Mouse (Mus musculus) forelimb bud, embryonic 11.5 days (tissue): ENCODE results near the gene Atl1.
A peak's percentile ranks its signal among the peaks of the same experiment; 100 is the strongest.

ENCODE experiments used
- DNase-seq: peaks from one replicate; pipeline ENCODE4 v3.0.0-alpha.2; 2012; ENCODE audit warnings: low read depth, low spot score

Atl1 gene

DNA sequence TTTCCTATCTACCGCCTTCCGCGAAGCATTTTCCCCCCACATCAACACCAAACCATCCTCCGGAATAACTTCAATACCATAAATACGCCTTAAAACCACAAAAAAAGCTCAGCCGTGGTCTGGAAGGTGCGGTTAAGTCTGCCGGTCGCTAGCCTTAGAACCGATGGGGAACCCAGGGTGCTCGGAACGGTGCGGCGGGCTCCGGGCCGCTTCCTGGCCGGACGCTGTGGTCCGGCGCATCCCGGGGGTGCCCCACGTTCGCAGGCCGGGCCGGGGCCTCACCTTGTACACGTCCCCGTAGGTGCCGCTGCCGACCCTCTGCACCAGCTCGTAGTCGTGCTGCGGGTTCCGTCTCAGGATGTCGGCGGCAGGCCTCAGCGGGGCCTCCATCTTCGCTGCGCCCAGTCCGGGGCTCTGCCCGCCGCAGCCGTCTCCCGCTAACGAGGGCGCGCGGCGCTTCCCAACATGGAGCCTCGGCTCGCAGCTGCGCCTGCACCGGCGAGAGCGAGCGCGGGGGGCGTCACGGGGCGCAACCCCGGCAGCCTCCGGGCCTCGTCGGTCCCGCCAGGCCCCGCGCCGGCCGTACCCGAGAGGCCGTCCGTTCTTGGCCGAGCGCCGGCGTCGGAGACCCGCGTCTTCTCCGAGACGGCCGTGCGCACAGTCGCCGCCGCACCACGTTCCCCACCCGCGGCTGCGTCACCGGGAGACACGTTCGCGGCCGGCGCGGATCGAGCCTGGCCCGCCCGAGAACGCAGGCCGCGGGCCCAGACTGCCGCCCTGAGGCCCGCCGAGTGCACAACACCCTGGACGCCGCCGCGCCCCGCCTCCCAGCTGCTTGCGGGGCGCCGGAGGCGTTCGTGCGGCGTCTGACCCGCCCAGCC lies at the start of gene Atl1, which contains the start of gene Map4k5:
Atl1 (plus strand) TSS at position 244 of the 881 bp plus-strand sequence.
Map4k5 (minus strand) TSS at position 830 of the 881 bp plus-strand sequence.
- DNase-seq, result peak; percentile 87

DNA sequence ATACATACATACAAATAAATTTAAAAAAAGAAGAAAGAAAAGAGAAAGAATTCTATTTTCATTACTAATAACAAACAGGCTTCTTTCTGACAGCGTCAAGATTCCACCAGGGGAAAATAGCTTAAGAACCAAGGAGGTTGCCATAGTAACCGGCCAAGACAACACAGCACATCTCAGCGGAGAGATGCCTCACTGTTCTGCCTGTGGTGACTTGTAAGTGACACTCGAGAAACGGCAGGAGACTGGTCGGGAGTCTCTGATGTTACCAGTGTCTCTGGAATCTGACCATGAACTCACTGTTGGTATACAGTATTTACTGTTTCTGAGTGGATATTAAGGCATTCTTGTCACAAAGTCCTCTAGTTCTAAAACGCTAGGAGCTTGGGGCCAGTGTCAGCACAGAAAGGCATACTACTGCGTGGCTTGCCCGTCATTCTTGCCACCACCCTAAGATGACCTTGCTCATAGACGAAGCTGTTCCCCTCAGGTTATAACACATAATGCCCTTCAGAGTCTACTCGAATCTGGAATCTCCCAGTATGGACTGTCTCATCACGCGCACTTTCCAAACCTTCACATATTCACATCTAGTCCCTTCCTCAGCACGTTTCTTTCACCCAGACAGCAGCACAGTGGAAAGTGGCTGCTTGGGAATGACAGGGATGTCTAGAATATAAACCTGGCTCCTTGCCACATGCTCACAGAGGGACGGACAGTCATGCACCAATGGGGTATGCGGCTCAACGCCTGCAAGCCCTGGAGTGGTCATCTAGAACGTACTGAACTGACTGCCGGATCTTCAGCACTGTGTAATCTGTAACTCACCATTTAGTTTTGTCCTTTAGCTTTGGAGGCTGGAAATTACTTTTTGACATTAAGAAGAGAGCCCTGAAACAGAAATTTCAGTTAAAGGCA lies 48.6 kb upstream of the Atl1 start:
- peak; percentile 18 for DNase-seq

DNA sequence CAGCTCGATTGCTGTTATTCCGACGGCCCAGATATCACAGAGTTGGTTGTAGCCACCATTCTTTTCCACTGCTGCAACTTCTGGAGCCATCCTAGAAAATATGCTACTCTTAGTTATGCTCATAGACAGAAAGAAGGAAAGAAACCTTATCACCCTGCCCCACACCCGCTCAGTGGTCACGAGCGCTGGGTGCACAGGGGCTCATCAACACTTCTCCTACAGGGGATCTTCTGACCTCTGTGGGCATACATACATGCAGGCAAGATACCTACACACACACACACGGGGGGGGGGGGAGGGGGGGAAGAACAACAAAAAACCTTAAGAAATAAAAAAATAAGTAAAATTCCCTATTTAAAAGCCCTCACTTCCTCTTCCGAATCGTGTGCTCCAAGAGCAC lies 46.7 kb upstream of the Atl1 start:
- no peak for DNase-seq

DNA sequence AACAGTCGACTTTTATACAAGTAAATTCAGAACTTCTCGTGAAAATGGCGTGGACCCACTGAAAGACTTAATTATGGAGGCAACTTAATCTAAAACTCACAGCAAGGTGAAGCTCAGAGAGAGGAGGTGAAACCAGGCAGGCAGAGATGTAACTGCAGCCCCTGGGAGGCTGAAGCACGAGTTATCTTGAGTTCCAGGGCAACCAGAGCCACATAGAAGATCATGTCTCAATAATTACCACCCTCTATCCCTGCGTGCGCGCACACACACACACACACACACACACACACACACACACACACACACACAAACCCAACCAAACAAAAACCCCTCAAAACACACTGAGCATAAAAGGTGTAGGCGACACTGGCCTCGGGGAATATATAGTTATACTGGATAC lies 45.9 kb upstream of the Atl1 start:
- DNase-seq, result no peak

DNA sequence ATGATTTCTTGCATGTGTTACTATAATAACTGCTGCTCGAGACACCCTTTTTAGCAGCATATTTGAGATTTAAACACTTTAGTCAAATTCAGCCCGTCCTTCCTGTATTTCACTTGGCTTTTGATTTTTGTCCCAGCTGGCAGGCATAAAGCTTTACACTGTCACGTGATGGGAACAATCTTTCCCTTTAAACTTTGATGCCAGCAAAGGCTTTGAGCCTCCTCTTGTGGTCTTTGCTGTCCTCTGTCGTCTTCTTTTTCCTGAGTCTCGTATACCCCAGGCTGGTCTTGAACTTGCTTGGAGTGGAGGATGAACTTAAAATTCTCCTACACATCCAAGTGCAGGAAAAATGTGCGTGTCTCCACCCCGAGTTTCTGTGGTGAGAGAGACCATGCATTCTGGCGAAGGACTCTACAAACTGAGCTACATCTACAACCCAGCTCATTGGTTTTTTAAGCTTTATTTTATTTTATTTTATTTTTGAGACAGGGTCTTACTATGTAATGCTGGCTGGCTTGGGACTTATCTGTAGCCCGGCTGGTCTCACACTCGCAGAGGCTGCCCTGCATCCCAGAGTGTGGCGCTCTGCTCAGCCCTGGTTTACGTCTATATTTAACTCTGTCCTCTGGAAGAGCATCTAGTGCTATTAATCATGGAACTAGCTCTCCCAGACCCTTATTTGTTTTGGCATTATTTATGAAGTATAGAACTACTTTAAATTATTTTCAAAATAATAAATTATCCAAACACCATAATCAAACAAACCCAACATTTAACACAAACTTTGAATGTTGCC lies 44.1 kb upstream of the Atl1 start:
- DNase-seq, result no peak

DNA sequence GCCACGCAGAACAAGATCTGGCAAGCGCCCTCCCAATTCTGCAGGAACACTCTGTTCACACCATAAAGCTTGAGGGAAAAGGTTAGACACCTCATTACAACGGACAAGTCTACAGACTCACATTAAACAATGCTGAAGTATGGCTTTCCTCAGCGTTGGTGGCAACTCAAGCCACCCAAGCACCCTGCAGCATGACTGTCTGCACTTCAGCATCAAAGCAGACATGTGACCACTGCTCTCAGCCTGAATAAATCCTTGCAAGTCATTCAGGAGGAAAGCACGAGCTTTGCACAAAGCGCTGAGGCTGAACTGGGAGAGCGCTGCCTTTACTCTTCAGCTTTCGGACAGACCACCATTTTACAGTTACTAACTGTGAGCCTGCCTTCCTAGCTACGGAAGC lies 40.1 kb upstream of the Atl1 start:
- DNase-seq, result no peak

DNA sequence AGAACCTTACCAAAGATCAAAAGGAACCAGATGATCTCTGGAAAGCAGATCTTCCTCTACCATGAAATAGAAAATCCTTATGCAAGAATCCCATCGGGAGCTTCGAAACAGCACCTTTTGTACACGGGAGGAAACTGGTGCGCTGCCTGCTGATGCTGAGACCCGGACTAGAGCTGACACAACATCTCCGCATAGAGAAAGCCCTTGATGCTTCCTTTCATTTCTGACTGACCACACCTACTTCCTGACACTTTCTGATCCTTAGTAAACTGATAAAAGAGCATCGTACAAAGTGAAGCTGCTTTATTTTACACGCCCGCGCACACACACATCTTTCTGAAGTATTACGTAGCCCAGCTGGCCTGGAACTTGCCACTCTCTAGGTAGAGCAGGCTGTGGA lies 39.0 kb upstream of the Atl1 start:
- DNase-seq, result no peak

DNA sequence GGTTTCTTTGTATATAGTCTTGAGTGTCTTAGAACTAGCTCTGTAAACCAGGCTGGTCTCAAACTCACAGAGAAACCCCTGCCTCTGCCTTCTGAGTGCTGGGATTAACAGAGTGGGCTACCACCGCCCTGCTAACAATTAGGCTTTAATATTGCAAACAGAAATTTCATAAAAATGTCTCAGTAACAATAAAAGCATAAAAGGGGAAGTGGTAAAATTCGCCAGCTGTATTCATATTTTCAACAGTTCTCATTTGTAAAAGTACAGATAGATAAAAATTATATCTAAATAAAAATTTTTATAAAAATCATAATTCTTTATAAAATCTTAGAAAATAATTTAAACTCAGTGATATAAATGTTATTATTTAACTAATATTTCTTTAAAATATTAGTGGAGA lies 38.5 kb upstream of the Atl1 start:
- no peak for DNase-seq

DNA sequence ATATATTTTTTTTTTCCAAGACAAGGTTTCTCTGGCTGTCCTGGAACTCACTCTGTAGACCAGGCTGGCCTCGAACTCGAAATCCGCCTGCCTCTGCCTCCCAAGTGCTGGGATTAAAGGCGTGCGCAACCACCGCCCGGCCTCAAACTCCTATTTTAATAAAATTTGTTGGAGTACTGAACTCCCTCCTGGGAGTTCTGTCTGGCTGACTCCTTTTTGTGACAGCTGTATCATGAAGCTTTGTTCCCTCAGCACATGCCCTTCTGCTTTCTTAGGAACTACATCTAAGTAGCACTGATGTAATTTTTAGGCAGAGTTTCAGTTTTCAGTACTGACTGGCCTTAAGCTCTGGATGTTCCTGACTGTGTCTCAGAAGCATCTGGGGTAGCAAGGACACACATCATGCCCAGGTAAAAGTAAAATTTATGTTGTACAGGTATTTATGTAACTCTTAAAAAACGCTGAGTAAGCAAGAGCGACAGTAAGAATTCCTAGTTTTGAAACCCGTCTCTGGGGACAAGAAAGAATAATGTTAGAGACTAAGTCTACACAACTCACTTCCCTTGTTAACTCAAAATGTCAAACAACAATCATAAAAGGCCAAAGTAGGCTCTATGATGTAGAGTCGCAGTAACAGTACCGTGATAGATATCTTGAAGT lies 36.6 kb upstream of the Atl1 start:
- no peak for DNase-seq

DNA sequence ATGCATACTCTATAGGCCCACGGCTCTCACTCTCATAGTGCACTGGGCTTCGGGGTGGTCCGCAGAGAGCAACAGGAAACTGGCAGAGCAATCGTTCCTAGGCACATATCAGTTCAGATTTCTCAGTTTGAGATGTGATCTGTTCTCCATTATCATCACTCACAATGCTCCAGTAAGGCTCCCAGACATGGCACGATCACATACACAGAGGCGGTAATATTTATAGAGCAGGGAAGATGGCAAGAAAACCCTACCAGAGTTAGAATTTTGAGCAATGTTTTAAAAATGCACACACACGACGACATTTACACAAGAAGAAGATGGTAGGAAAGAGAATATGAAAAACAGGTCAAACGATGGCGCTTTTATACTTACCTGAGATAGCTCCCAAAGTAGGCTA lies 36.0 kb upstream of the Atl1 start:
- no peak for DNase-seq

DNA sequence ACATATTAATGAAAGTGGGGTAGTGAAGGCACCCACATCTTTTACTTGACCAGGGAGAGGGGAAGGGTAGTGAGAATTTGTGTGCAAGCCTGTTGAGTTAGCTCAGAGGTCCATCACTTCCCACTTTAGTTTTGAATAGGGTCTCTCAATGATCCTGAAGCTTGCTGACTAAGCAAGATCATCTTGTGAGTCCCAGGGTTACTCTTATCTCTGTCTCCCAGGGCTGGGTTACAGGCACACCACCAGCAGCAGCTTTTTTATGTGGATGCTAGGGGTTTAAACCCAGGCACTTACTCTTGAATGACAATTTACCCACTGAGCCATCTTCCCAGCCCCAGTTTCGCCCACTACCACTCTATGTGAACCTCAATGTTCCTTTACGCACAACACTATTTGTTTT lies 34.8 kb upstream of the Atl1 start:
- DNase-seq, result no peak

DNA sequence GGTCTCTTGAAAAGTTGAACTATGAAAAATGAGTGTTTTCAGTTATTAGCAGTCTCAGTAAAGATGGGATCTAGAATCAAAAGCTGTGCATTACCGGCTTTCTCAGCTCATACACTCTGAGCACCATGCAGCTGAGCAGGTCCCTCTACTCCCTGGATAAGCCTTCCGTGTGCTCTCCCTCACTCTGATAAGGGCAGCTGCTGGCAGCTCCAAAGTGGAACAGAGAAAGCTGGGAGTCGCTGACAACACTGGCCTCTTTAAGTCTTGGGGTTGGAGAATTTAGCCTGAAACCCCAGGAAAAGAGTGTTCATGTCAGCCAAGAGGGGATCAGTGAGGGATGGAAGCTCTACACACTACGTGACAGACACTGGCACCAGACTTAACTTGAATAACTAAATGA lies 33.6 kb upstream of the Atl1 start:
- DNase-seq, result no peak

DNA sequence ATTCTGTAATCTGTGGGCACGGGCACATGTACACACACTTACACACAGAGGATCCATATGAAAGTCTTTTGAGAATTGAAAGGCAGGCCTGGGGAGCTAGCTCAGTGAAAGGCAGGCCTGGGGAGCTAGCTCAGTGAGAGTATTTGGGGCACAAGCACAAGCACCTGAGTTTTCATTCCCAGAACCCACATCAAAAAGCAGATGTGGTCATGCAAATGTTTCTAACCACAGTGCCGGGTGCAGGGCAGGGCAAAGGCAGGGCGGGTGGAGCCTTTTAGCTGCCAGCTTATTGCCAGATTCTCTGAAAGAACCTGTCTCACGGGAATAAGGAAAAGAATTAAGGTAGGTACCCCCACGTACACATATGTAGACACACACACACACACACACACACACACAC lies 28.9 kb upstream of the Atl1 start:
- no peak for DNase-seq

DNA sequence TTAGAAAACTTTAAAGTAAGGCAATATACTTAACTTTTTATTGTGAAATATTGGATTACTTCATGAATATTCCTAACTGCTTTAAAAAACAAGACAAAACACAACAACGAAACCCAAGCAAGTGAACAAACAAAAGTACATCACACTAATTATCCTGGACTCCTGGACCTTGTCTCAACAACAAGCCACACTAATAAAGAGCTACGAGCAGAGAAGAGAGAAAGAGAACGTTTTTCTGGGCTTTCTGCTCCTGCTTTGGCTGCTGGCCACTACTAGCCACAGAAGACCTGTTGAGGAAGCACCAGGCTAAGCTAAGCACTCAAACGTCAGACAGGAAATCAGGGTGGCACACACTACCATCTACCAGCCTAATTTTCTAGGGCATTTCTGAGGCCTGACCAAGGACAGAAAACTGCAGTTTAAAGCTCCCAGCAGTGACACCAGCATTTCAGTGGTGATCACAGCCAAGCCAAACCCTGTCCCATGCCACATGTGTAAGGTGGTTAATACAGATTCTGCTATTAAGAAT lies 28.2 kb upstream of the Atl1 start:
- DNase-seq, result no peak

DNA sequence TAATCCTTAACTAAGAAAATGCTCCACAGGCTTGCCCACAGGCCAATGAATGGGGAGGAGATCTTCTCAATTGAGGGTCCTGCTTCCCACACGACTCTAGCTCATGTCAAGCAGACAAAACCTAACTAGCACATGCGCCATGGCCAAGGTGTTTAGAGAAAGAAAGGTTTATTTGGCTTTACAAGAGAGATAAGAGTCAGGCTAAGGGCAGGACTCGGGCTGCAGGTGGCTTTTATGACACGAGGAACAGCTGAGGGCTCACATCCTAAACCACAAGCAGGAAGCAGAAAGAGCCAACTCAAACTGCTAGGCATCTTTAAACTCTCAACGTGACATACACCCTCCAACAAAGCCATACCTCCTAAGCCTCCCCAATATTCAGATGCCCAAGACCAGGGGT lies 25.1 kb upstream of the Atl1 start:
- DNase-seq, result no peak

DNA sequence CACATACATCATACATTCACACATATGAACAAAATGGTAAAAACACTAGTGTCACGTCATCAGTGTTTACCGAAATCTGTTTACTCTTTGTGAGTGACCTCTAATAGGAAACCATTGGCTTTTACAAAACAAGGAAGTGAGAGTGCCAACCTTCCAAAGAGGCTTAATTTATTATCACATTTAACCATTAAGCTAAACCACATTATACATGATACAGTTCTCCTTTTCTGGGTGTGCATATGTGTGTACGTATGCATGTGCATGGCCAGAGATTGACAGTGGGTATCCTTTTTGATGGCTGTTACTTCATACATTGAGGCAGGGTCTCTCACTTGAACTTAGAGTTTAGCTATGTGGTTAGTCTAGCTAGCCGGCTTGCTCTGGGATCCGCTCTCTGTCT lies 20.8 kb upstream of the Atl1 start:
- DNase-seq, result no peak

DNA sequence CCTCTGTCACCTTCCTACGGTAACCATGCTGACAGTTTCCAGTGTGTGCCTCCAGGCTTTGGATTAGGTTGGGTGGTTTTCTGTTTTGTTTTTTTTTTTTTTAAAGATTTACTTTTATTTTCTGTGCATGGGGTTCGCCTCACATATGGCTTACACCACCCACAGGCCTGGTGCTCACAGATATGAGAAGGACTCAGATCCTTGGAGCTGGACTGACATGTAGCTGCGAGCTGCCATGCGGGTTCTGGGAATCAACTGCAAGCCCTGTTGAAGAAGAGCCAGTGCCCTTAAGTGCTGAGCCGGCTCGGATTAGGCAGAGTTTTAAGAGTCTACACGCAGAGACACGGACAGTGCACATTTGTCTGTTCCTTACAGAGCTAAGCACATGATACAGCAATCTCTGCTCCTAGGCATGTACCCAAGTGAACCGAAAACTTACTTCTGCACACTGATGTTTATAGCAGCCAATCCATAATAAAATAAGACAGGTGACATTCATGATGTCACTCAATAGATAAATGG lies 14.5 kb upstream of the Atl1 start:
- no peak for DNase-seq

DNA sequence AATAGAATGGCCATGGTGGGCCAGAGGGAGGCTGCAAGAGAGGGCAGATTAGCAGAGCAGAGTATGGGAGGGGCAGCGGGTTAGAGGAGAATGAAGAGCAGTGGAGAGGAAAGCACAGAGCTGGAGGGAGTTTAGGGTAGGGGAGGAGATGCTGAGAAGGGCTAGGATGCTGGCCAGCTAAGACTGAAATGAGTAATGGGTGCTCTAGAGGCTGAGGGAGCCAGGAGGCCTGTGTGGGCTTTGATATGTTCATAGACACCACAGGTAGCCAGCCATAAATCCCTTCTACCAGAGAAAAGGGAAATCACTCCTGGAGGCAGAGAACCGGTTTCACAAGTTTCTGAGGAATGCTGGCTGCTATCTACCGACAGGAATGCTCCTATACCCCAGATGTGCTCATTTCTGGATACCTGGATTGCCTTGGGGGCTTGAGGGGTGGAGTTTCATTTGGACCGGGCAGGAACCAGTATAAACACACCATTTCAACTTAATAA lies 13.2 kb upstream of the Atl1 start:
- peak; percentile 44 for DNase-seq

DNA sequence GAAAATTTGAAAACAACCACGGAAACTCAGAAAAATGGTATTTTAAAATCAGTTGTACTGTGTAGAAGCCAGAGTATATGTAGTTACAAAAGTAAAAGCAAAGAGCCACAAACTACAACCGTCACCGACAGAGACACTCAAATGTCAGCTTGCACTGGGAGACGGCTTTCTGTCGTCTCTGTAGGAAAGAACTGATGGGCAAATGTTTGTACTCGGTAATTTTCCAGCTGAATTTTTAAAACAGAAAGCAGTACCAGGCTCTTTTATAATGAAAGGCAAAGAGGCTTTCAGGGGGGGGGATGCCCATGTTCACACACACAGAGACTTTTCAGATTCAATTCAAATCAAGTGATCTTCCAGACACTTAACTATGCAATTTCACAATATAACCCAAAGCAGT lies 12.7 kb upstream of the Atl1 start:
- no peak for DNase-seq

DNA sequence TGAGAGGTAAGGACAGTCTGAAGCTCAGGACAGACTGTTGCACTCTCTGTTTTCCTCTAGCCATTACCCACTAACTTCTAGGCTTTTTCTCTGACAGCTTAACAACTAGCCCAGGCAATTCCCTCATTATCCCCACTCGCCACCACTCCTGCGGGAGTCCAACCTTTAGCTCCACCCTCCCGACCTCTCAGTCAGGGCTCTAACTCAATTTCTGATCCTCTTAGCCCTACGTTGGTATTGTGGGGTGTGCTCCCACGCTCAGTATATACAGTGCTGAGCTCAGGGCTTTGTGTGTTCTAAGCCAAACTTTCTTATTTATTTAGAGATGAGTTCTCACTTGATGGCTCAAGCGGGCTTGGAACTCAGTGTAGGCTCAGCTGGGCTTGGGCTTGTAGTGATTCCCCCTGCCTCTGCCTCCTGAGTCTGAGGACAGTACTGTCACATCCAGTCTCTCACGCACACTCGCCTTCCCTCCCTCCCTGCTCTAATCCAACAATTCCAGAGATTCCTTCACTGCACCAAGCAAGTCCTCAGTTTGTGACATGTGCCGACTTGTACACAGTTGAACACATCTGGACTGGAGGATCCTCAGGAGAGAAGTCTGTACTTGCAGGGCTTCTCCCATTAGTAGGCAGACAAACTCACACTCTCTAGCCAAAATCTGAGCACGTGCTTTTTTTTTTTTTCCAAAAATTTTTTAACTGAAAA lies 11.1 kb upstream of the Atl1 start:
- no peak for DNase-seq
